In genomic region chr17:25610151-25610550, GRCm38 (mm10) we compare ENCODE assay signal across 9 mouse cellular contexts. TPM values are rescaled to one million over a fixed set of nuclear protein-coding genes. Genes with fewer than 3 reads are reported as not detected.
A peak's percentile ranks its signal among the peaks of the same experiment; 100 is the strongest.
DNase-seq lines count a peak whose midpoint lies in the region; ATAC-seq lines count a peak whose summit lies in the region.
"Had no signal": no experiment of that assay in that cellular context is flagged by ENCODE, and none has a peak within 500 bp of the region (broad histone marks: within the 10 kb centered on the region; RNA-seq: fewer than 3 reads in every experiment).

No protein-coding gene starts in this region.

- ATAC-seq in embryonic facial prominence, embryonic 11.5 days (replicated peaks; ENCODE audit: insufficient number of reproducible peaks, low FRiP score, low TSS enrichment, low read depth) = no peak
- peak; percentile 49; the same call in 1 of the 2 replicates for ATAC-seq in hindbrain, embryonic 14.5 days (ENCODE audit: low FRiP score)
- ATAC-seq in erythroblast, adult 5-6 weeks (replicated peaks; ENCODE audit: low FRiP score, poor library complexity, severe bottlenecking) = no peak

- no peaks in the 10 kb centered on the region; the same call in 1 of the 2 replicates for H3K36me3 ChIP-seq in embryonic facial prominence, embryonic 11.5 days (replicated peaks; ENCODE audit: control insufficient read depth, insufficient read depth, low read depth, low read length)
- no peaks in the 10 kb centered on the region for H3K36me3 ChIP-seq in hindbrain, embryonic 14.5 days (replicated peaks; ENCODE audit: control insufficient read depth, insufficient read depth)

- peak; percentile 66 for DNase-seq in layer of hippocampus, postnatal 10 days (ENCODE audit: low spot score in 2 of 2)
- DNase-seq in layer of hippocampus, adult 9-11 months = no peak
- DNase-seq in adrenal gland, adult 2 months = peak; percentile 39
- no peak for DNase-seq in embryonic facial prominence, embryonic 11.5 days (ENCODE audit: low spot score)
- peak; percentile 75 for DNase-seq in hindbrain, embryonic 14.5 days (ENCODE audit: low spot score)
- DNase-seq in ovary, postnatal 36 days (ENCODE audit: low spot score) = peak; percentile 18
- DNase-seq in left cerebral cortex, adult 18-20 months (ENCODE audit: low spot score in 2 of 2) = no peak

- H3K4me3 ChIP-seq in embryonic facial prominence, embryonic 11.5 days (ENCODE audit: low read depth, low read length) = no peak overlapping the region
- H3K4me3 ChIP-seq in hindbrain, embryonic 14.5 days (replicated peaks; ENCODE audit: low read length) = no peak overlapping the region

- H3K4me1 ChIP-seq in embryonic facial prominence, embryonic 11.5 days (ENCODE audit: control insufficient read depth, insufficient read depth, low read length) = no peaks in the 10 kb centered on the region
- H3K4me1 ChIP-seq in hindbrain, embryonic 14.5 days (replicated peaks; ENCODE audit: control insufficient read depth, insufficient read depth, low read length) = peaks cover 18% of the 10 kb centered on the region

- H3K27me3 ChIP-seq in embryonic facial prominence, embryonic 11.5 days (ENCODE audit: control insufficient read depth, insufficient read depth, low read length) = no peaks in the 10 kb centered on the region
- no peaks in the 10 kb centered on the region for H3K27me3 ChIP-seq in hindbrain, embryonic 14.5 days (ENCODE audit: control insufficient read depth, insufficient read depth, low read length)

- H3K9ac ChIP-seq in embryonic facial prominence, embryonic 11.5 days (replicated peaks; ENCODE audit: low read length) = peak overlapping the region; percentile 6; the same call in 1 of the 2 replicates
- H3K9ac ChIP-seq in hindbrain, embryonic 14.5 days = no peak overlapping the region

- no peaks in the 10 kb centered on the region for H3K9me3 ChIP-seq in embryonic facial prominence, embryonic 11.5 days (replicated peaks; ENCODE audit: control insufficient read depth, low read length)
- no peaks in the 10 kb centered on the region for H3K9me3 ChIP-seq in hindbrain, embryonic 14.5 days (ENCODE audit: control insufficient read depth, low read length)

- 78% methylated on average over 9 of the region's 9 CpGs for WGBS in embryonic facial prominence, embryonic 11.5 days
- 52% methylated on average over 9 of the region's 9 CpGs for WGBS in hindbrain, embryonic 14.5 days

- H3K4me2 ChIP-seq in embryonic facial prominence, embryonic 11.5 days (ENCODE audit: low read depth, low read length) = no peak overlapping the region
- H3K4me2 ChIP-seq in hindbrain, embryonic 14.5 days (replicated peaks) = no peak overlapping the region

- no peak overlapping the region for H3K27ac ChIP-seq in embryonic facial prominence, embryonic 11.5 days (replicated peaks; ENCODE audit: low read depth, low read length)
- peak overlapping the region; percentile 15 for H3K27ac ChIP-seq in hindbrain, embryonic 14.5 days
- H3K27ac ChIP-seq: macrophage had no signal

RNA-seq across cellular contexts. Expression of gene Lmf1, which starts 31.3 kb away (rescaled TPM):
- total RNA-seq in layer of hippocampus, postnatal 10 days (2021) = 10 to 100 TPM; 23.1 to 26.4 TPM
- total RNA-seq in adrenal gland, adult 2 months (2021) = 10 to 100 TPM; 40.4 to 42.6 TPM
- polyA plus RNA-seq in adrenal gland, adult 2 months (2012; rRNA removed) = 30.3 and 35.8 TPM in 2 replicates
- polyA plus RNA-seq in embryonic facial prominence, embryonic 11.5 days (2014; fragmentation: Nextera tagmentation; extraction: Ambion mirVana) = 24.9 and 25.7 TPM in 2 replicates
- 22.4 and 24.9 TPM in 2 replicates for polyA plus RNA-seq in hindbrain, embryonic 14.5 days (2014; fragmentation: Nextera tagmentation; extraction: Ambion mirVana)
- total RNA-seq in left cerebral cortex, adult 18-20 months (2021) = 10 to 100 TPM; 19.1 to 20.2 TPM
- 2.7 and 7.1 TPM in 2 replicates for total RNA-seq in erythroblast, adult 5-6 weeks (2015; ENCODE audit: low replicate concordance)
- total RNA-seq in erythroblast, adult 5-6 weeks (2017; ENCODE audit: low replicate concordance) = 1.5 and 1.8 TPM in 2 replicates

RNA-seq across cellular contexts. Expression of gene Sox8, which starts 39.7 kb away (rescaled TPM):
- total RNA-seq in layer of hippocampus, postnatal 10 days (2021) = 10 to 100 TPM; 62.7 to 66.3 TPM
- total RNA-seq in adrenal gland, adult 2 months (2021) = 1 to 10 TPM in 1 of 2 experiments, under 1 TPM in 1; 0.83 to 1.5 TPM
- polyA plus RNA-seq in adrenal gland, adult 2 months (2012; rRNA removed) = 1.6 and 2.8 TPM in 2 replicates
- 6.2 and 9.5 TPM in 2 replicates for polyA plus RNA-seq in embryonic facial prominence, embryonic 11.5 days (2014; fragmentation: Nextera tagmentation; extraction: Ambion mirVana)
- polyA plus RNA-seq in hindbrain, embryonic 14.5 days (2014; fragmentation: Nextera tagmentation; extraction: Ambion mirVana) = 18.5 and 20.1 TPM in 2 replicates
- total RNA-seq in left cerebral cortex, adult 18-20 months (2021) = 10 to 100 TPM; 52.1 to 55.2 TPM
- not detected in 2 replicates for total RNA-seq in erythroblast, adult 5-6 weeks (2015; ENCODE audit: low replicate concordance)
- 0.17 TPM in 1 of 2 replicates, not detected in the other for total RNA-seq in erythroblast, adult 5-6 weeks (2017; ENCODE audit: low replicate concordance)
- polyA plus RNA-seq: macrophage had no signal

Comparison
In these comparisons a context has a peak if more than half of its experiments do, and no peak if none do; other contexts are left out.
1. DNase-seq: peak in layer of hippocampus, postnatal 10 days (2 of 2), adrenal gland, adult 2 months (single experiment), hindbrain, embryonic 14.5 days (single experiment) and ovary, postnatal 36 days (single experiment); none in layer of hippocampus, adult 9-11 months (single experiment), embryonic facial prominence, embryonic 11.5 days (single experiment) and left cerebral cortex, adult 18-20 months (0 of 2).
2. RNA of gene Sox8, which starts 39.7 kb away (total RNA-seq): 62.7 to 66.3 TPM in layer of hippocampus, postnatal 10 days and 52.1 to 55.2 TPM in left cerebral cortex, adult 18-20 months; 0.83 to 1.5 TPM in adrenal gland, adult 2 months and 0.17 TPM in erythroblast, adult 5-6 weeks; every median in the first group is over 10 times any median in the second.